Mouse (Mus musculus): ENCODE measurements around the gene Sh3bp4.

The Sh3bp4 gene

DNA sequence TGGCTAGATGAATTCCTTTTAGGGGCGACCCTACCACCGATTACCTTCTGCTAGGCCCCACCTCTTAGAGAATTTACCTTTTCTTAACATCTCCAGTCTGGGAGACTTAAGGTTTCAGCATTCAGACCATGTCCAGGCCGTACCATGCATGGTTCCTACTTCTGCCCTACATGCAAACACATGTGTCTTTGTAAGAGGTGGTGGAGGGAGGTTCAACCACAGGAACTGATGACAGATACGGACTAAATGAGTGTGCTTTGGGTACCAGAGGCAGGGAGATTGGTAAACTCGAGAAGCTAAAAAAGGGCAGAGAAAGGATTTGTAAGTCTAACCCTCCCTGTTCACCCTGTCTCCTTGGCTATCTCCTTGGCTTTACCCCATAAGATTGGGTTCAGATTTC lies 23.5 kb downstream of the Sh3bp4 start:
- no peak for DNase-seq (ENCODE audit: low spot score in 2 of 2)

DNA sequence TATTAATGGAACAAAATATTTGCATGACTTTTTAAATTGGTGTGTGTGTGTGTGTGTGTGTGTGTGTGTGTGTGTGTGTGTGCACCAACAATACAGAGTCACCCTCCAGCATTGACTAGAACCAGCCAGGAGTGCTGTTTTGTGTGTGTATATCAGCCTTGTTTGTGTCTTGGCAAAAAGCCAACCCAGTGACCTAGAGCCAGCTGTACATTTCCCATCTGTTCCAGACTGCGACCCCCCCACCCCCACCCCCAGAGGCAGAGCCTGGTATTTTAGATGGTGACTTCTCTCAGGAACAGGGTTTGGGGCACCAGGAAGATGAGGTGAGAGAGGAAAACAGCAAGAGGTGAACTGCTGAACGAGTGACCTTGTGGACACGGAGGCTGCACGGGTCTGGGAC lies 24.2 kb downstream of the Sh3bp4 start:
- DNase-seq (ENCODE audit: low spot score in 2 of 2) = no peak

DNA sequence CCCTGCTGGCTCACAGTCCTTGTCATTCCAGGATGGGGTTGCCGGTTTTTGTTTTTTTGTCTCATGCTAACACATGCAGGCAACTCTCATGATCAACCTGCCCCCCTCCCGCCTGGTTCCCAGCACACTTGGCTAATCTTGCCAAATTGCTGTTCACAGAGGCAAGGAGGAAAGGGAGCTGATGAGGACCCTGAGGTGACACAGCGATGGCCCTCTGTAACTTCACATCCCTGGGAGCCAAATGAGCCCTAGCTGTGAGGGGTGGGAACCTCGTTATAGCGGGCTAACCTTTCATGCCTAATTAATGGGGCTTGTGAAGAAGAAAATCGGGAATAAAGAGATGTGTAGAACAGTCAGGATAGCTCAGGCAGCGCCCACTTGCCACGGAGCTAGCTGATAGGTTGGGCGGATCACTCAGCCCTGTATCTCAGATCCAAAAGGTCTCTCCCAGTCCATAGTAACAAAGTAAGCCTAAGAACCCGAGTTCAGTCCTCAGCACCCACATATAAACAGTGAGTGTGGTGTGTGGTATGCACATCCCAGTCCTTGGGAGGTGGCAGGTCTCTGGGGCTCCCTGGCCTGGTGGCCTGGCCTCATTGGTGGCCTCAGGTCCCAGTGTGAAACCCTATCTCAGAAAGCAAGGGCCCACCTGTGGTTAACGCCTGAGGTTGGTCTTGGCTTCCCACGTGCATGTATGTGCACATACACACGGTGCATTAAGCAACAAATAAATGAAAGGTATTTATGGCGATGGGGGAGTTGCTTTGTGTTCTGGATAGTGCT lies 25.6 kb downstream of the Sh3bp4 start:
- DNase-seq (ENCODE audit: low spot score in 2 of 2) = no peak

- no peak for DNase-seq (ENCODE audit: low spot score in 2 of 2)
Observed at GRCm38 (mm10) chr1:89102231-89103003, 32.2 kb downstream of the Sh3bp4 start.

GRCm38 (mm10) chr1:89103004-89103263 lies 32.7 kb downstream of the Sh3bp4 start:
- no peak for DNase-seq (ENCODE audit: low spot score in 2 of 2)

GRCm38 (mm10) chr1:89103505-89103904 lies 33.3 kb downstream of the Sh3bp4 start:
- DNase-seq (ENCODE audit: low spot score in 2 of 2) = no peak

GRCm38 (mm10) chr1:89104066-89104765 lies 34.0 kb downstream of the Sh3bp4 start:
- DNase-seq (ENCODE audit: low spot score in 2 of 2) = no peak

DNA sequence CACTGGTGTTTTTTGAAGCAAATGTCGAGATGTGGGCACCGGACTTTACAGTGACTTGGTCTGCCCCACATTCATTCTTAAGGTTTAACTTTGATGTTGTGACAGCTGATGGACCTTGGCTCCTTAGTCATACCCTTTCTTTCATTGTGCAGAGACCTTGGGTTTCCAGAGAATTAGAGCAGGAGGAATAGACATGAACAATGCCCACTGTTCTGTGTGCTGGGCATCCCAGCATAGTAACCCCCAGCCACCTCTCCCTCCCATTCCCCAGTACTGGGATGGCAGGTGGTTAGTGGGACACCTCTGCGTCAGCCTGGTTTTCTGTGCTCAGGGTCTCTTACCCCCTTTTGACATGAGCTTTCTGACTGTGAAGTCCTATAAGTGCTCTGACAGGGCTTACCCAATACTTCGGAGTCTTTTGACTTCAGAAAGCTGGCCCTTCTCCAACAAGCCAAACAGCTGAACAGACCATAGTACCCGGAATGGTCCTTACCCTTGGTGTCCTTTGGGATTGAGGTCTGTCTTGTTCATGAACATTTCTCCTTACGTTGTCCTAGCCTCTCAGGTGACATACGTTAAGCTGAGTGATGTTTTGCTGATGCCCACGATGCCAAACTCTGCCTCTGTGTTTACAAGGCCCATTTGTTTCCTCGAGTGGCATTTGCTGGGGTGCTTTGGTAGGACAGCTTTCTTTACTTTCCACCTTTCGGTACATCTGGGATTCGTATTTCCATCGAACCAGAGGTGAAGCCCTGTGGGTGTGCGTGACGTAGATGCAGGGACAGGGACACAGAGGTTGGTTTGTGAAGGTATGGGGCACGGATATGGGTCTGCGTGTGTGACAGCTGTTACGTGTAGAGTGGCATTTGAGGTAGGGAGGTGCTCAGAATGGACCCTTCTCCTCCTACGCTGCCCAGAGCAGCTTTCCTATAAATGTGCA lies 35.9 kb downstream of the Sh3bp4 start:
- DNase-seq (ENCODE audit: low spot score in 2 of 2) = no peak

DNA sequence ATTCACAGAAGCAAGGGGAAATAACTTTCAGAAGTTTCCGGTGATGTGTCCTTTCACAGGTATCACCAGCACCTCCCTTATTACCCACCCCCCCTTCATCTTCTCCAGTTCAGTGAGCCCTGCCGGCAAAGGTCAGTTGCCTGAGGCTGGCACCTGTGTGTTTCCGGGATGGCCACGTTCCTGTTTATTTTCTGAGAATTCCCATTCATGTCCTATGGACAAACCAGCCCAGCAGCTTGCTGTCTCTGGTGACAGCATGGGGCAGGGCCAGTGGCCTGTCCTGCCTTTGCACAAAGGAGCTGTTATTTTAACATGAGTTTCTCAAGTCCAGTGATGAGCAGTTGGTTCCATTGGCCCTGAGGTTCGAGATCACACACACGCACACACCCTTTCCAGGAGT lies 37.3 kb downstream of the Sh3bp4 start:
- DNase-seq (ENCODE audit: low spot score in 2 of 2) = no peak

DNA sequence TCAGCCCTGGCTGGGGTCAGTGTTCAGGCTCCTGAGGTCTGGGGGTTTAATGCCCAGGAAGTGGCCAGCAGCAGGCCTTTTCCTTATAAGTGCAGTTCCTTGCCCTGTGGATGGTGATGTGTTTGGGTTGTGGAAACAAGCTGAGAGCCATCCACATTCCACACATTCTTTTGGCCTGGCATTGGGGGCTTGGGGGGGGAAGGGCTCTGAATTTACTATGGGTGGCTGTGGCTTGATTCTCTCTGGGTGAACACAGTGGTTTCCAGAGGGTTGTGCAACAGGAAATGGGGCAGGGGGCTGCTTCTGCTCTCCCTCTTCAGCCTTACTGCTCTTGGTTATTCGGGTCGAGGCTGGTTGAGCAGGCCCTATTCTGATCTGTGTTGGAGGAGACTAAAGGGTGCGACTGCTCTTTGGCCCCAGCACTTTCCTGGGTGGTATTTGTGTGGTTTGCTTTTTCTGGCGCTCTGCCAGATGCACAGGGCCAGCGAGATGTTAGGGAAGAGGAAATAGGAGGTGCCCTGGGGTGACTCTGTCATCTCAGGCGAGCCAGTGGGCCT lies 38.2 kb downstream of the Sh3bp4 start:
- no peak for DNase-seq (ENCODE audit: low spot score in 2 of 2)

DNA sequence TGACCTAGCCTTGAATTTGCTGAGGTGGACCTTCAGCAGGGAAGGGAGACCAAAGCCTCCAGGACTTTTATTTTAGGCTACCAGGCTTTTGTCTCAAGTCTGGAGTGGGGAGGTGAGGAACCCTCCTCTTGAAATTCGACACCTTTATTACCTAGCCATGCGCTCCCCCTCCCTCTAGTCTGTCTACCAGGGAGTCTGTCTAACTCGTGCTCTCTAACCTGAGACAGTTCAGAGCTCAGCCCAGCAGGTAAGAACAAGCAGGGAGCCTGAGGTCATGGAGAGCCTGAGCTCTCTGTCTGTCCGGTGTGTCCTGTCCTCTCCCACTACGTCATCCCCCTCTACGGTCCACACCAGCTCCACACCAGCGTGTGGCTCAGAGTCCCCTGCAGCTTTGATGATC lies 39.6 kb downstream of the Sh3bp4 start:
- no peak for DNase-seq (ENCODE audit: low spot score in 2 of 2)

DNA sequence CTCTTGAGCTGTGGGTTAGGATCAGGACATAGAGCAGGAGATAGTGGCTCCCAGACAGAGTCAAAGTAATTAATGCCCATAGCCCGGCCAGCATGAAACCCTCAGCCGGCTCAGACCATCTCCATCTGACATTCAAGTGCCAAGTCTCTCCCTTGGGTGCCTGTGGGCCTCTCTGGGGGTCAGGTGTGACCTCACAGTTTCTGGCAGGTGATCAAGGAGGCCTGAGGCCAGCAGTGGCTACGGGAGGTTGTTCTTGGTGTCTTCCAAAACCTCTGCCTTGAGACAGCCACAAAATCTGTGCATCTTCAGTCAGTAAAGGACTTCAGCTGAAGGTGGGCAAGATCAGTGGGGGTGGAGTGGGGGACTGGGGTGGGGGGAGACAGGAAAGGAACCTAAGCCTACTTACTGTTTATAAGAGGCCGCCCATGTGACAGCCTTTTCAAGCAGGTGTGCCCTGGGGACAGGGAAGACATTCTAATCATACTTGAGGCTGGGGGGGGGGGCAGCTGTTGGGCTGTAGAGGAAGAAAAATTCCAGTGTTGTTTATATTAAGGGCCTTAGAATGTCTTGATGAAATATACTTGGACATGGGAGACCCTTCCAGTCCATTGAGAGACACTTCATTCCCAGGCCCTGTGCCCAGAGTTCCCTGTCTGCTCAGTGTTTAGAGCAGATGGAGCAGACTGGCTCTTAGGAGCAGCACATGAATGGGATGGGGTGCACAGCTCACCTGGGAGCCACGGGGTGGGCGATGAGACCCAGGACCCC lies 40.7 kb downstream of the Sh3bp4 start:
- no peak for DNase-seq (ENCODE audit: low spot score in 2 of 2)

DNA sequence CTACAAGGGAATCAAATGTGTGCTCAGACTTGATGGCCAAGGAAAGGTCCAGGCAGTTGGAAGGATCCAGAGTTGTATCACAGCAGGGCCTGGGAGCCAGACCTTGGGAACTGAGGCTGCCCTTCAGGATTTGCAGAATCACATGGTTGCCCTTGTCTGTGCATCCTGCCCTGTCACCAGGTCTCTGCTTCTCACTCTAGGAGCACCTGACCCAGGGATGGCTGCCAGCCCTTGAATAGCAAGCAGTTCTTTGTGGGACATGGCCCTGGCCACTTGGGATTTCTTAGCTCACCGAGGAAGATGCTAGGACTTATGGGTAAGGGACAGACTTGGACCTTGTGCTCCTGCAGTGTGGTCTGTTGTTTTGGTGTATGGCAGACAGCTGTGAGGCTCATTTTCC lies 42.3 kb downstream of the Sh3bp4 start:
- DNase-seq (ENCODE audit: low spot score in 2 of 2) = no peak

GRCm38 (mm10) chr1:89113731-89114130 lies 43.5 kb downstream of the Sh3bp4 start:
- DNase-seq (ENCODE audit: low spot score in 2 of 2) = no peak

GRCm38 (mm10) chr1:89117062-89117461 lies 46.8 kb downstream of the Sh3bp4 start:
- DNase-seq (ENCODE audit: low spot score in 2 of 2) = no peak

GRCm38 (mm10) chr1:89118076-89118475 lies 47.9 kb downstream of the Sh3bp4 start:
- DNase-seq (ENCODE audit: low spot score in 2 of 2) = no peak

DNA sequence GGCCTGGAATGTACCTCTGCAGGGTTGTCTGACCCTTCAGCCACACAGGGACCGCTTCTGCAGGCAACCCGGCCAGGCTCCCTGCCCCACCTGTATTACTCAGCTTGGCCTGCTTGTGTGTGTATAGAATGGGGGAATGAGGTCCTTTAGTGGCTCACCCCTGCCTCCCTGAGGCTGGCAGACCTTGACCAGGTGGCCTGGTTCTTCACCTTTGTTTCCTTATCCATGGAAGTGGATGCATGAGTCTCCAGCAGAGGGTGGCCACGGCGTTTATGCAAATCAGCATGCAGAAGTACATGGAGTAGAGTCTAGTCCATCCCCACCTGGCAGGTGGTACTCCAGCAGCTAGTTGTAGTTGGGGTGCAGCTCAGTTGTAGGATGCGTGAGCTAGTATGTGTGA lies 48.6 kb downstream of the Sh3bp4 start:
- no peak for DNase-seq (ENCODE audit: low spot score in 2 of 2)

DNA sequence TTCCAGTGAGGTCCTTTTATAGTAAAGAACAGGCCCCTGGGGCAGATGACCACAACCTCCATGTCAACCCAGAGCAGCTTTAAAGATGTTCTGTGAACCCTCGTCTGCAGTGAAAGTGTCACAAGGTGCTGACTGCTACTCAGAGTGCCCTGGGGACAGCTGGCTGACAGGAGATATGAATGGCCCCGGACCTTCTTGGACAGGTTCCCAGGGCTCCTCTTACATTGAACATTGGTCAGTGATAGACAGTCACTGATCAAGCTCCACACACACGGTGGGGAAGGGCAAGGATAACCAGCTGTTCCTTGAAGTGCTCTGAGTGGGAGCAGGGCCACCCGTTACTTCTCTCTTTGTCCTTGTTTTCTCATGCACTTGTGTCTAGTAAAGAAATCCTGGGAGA lies 50.1 kb downstream of the Sh3bp4 start:
- no peak for DNase-seq (ENCODE audit: low spot score in 2 of 2)

DNA sequence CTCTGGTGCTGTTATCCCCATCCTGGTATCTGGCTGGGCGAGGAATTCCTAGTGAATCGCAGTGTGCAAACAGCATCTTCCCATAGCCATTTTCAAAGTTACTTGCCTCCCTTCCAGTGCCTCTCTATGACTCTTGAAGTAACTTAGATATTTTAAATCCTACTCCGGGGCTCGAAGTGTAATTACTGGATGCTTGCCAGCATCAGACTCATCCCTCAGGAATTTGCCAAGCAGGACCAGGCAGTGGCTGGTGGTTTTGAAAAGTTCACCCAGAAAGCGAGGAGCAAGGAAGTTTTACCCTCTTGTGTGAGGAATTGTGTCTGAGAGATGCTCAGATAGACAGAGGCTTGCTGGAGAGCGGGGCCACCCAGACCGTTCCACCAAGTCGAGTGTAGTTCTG lies 51.3 kb downstream of the Sh3bp4 start:
- no peak for DNase-seq (ENCODE audit: low spot score in 2 of 2)

GRCm38 (mm10) chr1:89122376-89122775 lies 52.2 kb downstream of the Sh3bp4 start:
- DNase-seq (ENCODE audit: low spot score in 2 of 2) = no peak

- no peak for DNase-seq (ENCODE audit: low spot score in 2 of 2)
Observed at GRCm38 (mm10) chr1:89124076-89124475, 53.9 kb downstream of the Sh3bp4 start.

Data from left cerebral cortex, adult 9 months (tissue).